Mouse (Mus musculus): ENCODE data around the gene Ripk3.

- TF ChIP-seq GATA1 (IDR thresholded peaks at IDR 0.05; ENCODE audit: borderline replicate concordance, low read length) (no peak), FLI1 (IDR thresholded peaks at IDR 0.05; ENCODE audit: low read length) (no peak)
Observed at GRCm38 (mm10) chr14:55779656-55780055, 9.0 kb downstream of the Ripk3 start.
